Mouse (Mus musculus): ENCODE measurements around the gene Mecom. TPM values are rescaled to one million over a fixed set of nuclear protein-coding genes. Genes with fewer than 3 reads are reported as not detected.

Mecom gene
- total RNA-seq, 2 experiments from 2014 or later: 14.9 to 20.3 TPM

DNA sequence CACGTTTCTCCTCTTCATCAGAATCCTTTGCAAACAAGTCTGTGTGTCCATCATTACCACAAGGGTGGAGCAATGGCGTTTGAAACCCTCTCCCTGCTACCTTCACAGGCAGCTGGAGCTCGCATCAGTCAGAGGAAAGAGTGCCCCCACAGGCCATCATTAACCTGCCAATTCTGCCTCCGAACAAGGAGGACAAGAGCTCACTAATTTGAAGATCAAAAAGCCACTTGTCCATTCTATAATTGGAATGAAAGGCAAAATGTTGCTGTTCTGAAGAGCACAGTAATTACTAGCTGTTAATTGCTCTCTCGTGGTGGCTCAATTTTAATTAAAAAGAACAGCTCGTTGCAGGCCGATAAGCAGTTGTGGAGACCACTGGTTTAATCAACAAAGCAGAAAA is 198.5 kb downstream of the Mecom start:
- no peak for DNase-seq

DNA sequence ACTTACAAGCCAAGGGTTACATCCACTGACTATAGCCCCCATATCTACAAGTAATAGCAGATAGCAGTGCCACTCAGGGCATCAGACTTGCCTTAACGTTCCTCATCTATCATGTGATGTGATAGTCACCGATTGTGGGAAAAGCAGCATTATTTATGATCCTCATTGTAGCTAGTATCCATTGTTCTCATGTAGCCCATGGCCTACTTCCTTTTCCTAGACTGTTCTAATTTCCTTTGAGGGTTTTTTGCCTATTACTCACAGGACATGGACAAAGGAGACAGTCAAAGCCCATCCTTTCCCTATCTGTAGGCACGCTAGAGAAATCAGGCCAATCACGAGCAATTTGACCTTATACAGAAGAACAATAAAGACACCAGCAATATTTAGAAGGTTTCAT is 203.7 kb downstream of the Mecom start:
- no peak for DNase-seq

GRCm38 (mm10) chr3:30332337-30332736 is 215.5 kb downstream of the Mecom start:
- no peak for DNase-seq

GRCm38 (mm10) chr3:30330476-30330875 is 217.3 kb downstream of the Mecom start:
- DNase-seq: no peak

DNA sequence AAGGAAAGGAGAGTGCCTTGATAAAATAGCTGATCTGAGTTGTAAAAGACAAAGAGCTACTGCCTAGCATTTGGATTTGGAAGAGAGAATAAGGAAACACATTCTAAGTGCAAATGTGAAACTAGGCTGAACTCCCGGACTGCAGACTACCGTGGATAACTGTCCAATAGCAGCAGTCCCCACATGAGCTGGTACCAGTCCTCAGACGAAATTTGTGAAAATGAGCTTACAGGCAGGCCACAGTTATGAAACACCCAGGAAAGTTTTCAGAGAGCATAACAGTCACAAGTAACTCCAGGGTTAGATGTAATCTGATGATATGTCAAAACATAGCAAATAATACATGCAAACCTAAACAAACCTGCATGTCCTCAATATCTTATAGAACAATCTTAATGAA is 217.8 kb downstream of the Mecom start:
- no peak for DNase-seq

DNA sequence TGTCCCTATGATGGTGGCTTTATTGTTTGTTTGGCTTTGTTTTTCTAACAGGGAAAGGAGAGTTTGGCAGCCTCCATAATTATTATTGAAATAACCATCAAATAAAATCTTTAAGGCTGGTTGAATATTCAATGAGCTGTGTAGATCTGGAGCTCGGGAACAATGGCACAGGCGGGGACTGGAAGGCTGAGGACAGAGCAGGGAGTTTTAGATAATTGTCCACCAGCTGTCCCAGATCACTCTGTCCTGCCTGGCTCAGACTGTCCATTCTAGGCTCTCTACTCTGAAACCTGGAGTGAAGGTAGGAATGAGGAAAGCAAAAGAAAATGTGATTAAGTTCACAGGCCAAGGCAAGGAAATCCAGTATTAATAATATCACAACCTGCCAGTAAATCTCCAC is 232.9 kb downstream of the Mecom start:
- DNase-seq: no peak

GRCm38 (mm10) chr3:30308081-30308480 is 239.7 kb downstream of the Mecom start:
- peak; percentile 4 for DNase-seq

DNA sequence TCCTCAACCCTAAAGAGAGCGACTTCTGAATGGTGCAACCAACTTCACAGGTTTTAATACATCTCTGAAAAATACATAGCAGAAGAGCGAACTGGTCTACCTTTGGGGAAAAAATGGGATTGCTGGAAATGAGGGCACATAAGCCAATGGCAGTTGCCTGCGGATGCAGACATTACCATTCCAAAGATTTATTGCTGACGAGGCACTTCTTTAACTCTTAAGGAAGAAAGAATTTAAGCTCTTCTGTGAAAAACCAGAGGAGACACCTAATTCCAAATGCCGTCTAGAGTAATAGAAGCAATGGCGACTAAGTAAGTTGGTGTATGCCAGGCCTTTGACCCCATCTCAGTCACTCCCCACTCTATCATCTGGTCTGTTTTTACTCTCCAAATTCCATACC is 240.2 kb downstream of the Mecom start:
- no peak for DNase-seq

DNA sequence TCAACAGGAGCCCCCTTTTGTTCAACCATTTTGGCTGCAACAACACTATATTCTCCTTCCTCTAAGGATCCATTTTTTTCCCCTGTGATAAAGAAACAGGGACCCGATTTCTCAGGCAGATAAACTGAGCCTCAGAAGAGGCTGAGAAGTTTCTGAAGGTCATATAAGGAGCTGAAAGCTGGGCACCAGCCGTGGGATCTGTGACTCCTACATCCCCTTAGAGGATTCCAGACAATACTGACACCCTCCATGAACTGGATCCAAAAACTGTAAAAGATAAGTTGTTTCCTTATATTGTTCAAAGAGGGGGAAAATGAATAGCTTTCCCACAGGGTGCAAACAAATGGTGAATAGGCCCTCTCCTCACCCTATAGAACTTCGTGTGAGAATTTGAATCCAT is 241.7 kb downstream of the Mecom start:
- no peak for DNase-seq

DNA sequence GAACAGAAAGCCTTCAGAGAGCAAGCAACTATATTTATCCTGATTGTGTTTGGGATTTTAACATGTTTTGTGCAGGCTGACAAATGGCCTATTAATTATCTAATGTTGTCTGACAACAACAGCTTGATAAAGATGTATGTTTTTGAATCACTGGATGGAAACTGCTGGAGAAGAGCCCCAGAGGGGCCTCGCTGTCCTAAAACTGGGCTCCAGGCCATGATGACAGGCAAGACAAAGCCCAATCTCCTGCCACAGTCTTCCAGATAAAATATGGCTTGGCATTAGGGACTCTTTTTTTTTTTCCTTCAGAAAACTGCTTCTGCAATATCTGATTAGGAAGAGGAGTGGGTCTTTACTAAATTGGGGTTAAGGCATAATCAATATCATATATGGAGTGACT is 248.3 kb downstream of the Mecom start:
- no peak for DNase-seq

- DNase-seq: no peak
Measured at GRCm38 (mm10) chr3:30294433-30294832, 253.4 kb downstream of the Mecom start.

GRCm38 (mm10) chr3:30286529-30286928 is 261.3 kb downstream of the Mecom start:
- no peak for DNase-seq

- DNase-seq: no peak
Measured at GRCm38 (mm10) chr3:30284094-30284493, 263.7 kb downstream of the Mecom start.

GRCm38 (mm10) chr3:30283562-30283961 is 264.2 kb downstream of the Mecom start:
- no peak for DNase-seq

- no peak for DNase-seq
Measured at GRCm38 (mm10) chr3:30277569-30277968, 270.2 kb downstream of the Mecom start.

- no peak for DNase-seq
Measured at GRCm38 (mm10) chr3:30276099-30276498, 271.7 kb downstream of the Mecom start.

DNA sequence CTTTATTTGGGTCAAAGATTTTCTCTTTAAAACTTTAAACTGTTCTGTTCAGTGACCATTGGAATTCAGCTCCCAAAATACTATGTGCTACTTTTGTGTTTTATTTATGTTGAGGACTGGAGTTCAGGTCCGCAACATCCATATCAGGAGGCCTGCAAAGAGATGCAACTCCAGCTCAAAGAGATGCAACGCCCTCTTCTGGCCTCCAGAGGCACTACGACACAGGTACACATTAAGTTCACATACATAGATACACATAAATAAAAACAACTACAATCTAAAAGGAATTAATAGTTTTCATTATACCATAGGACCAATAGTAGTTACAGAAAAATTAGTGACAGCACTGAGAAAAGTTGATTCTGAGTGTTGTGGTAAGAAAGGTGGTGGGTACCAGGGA is 278.6 kb downstream of the Mecom start:
- DNase-seq: no peak

DNA sequence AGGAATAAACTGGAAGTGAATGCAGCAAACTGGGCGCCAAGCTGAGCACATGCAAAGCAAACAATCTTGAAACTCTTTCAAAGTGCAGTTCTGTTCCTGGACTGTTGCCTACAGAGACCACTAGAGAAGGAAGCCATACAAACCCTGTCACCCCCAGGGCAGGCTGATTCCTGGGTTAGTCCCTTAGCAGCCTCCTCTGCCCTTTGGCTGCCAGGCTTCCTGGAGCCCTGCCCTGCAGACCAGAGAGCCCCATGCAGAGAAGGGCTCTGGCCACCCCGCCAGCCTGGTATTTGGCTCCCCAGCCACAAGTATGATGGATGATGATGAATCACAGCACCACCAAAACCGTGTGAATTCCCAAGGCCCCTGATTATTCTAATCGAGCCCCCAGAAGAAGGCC is 286.9 kb downstream of the Mecom start:
- peak; percentile 20 for DNase-seq

- DNase-seq: no peak
Measured at GRCm38 (mm10) chr3:30258421-30258820, 289.4 kb downstream of the Mecom start.

DNA sequence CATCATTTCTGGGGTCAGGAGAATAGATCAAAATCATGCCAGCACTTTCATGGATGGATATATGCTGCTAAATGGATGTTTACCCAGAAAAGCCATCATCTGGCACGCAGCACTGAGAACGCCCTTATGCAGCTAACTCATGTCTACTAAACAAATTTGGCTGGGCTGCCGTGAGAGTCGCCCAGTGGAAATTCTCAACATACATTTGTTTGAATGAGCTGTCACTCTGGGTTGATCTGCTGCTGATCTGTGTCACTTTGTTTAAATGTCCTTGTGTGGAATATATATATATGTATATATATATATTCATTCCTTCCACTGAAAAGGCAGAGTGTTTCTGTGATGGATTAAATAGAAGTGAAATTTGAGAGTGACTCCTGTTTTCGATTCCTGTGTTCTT is 290.0 kb downstream of the Mecom start:
- DNase-seq: no peak

- no peak for DNase-seq
Measured at GRCm38 (mm10) chr3:30256896-30257295, 290.9 kb downstream of the Mecom start.

- DNase-seq: no peak
Measured at GRCm38 (mm10) chr3:30255828-30256227, 292.0 kb downstream of the Mecom start.

GRCm38 (mm10) chr3:30254451-30254850 is 293.4 kb downstream of the Mecom start:
- DNase-seq: no peak

- DNase-seq: no peak
Measured at GRCm38 (mm10) chr3:30253714-30254113, 294.1 kb downstream of the Mecom start.

DNA sequence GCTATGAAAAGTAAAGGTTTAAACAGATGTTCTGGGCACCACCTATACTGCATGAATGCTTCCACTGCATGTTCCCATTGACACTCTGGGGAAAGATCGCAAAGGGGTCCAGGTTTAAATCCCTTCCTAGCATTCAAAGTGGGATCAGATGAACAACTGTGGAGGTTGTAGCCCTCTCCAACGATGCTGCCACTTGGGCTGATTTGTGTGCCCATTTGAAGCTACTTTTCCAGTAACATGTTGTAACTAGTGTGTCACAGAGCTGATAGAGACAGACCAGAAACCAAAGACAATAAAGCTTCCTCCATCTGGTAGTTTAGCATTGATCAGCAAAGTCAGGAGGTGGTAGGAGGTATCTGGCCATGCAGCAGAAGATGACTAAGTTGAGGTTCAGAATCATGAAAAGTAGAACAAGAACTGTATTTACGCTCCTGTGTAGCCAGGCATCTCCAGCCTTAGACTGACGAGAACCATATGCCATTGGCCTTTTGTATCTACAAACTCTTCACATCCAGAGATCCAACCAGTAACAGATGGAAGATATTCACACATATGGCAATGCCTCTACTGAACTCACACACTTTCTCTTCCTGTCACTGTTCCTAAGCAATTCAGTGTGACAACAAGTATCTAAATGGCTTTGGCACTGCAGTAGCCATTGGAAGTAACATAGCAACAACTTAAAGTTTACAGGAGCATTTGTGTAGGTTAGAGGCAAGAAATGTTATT is 299.0 kb downstream of the Mecom start:
- no peak for DNase-seq

Data from adrenal gland, postnatal 10 days (tissue).